Mouse (Mus musculus): ENCODE results near the gene A930017K11Rik. TPM values are rescaled to one million over a fixed set of nuclear protein-coding genes. Genes with fewer than 3 reads are reported as not detected.

The A930017K11Rik gene
- polyA plus RNA-seq, 1 experiment from 2014 or later: 0.09 TPM

- Histone ChIP-seq H3K4me1 (peaks cover 6% of the 10 kb centered on the region), H3K4me3 (no peak overlapping the region), H3K27me3 (peaks cover 21% of the 10 kb centered on the region), H3K27ac (replicated peaks) (no peak overlapping the region), H3K9me3 (no peaks in the 10 kb centered on the region), H3K36me3 (peaks cover 14% of the 10 kb centered on the region; the same call in 1 of the 2 replicates), H3K9ac (replicated peaks) (no peak overlapping the region), H3K4me2 (replicated peaks) (no peak overlapping the region)
- WGBS: 89% methylated on average over 7 of the region's 7 CpGs
- ATAC-seq (replicated peaks): no peak
These were observed 4.3 kb upstream of the A930017K11Rik start for GRCm38 (mm10) chr17:25956631-25957030.

GRCm38 (mm10) chr17:25956201-25956600 is 3.8 kb upstream of the A930017K11Rik start:
- ATAC-seq (replicated peaks): no peak
- Histone ChIP-seq H3K27ac (replicated peaks) (no peak overlapping the region), H3K36me3 (peaks cover 14% of the 10 kb centered on the region; the same call in 1 of the 2 replicates), H3K4me1 (peaks cover 10% of the 10 kb centered on the region), H3K27me3 (peaks cover 25% of the 10 kb centered on the region), H3K9me3 (no peaks in the 10 kb centered on the region), H3K4me2 (replicated peaks) (no peak overlapping the region), H3K4me3 (no peak overlapping the region), H3K9ac (replicated peaks) (no peak overlapping the region)
- WGBS: 61% methylated on average over 7 of the region's 7 CpGs

- peaks cover 12% of the 10 kb centered on the region; the same call in 1 of the 2 replicates for H3K36me3 ChIP-seq
- H3K4me1 ChIP-seq: peaks cover 12% of the 10 kb centered on the region
- H3K9me3 ChIP-seq: no peaks in the 10 kb centered on the region
- no peak overlapping the region for H3K4me2 ChIP-seq (replicated peaks)
- H3K9ac ChIP-seq (replicated peaks): no peak overlapping the region
- no peak overlapping the region for H3K4me3 ChIP-seq
- no peak for ATAC-seq (replicated peaks)
- 89% methylated on average over 3 of the region's 3 CpGs for WGBS
- H3K27ac ChIP-seq (replicated peaks): no peak overlapping the region
- peaks cover 30% of the 10 kb centered on the region for H3K27me3 ChIP-seq
These were observed 3.4 kb upstream of the A930017K11Rik start for GRCm38 (mm10) chr17:25955736-25956135.

GRCm38 (mm10) chr17:25954671-25955070 is 2.3 kb upstream of the A930017K11Rik start:
- Histone ChIP-seq H3K4me2 (replicated peaks) (no peak overlapping the region), H3K27ac (replicated peaks) (no peak overlapping the region), H3K36me3 (peaks cover 5% of the 10 kb centered on the region; the same call in 1 of the 2 replicates), H3K27me3 (peaks cover 38% of the 10 kb centered on the region), H3K9ac (replicated peaks) (no peak overlapping the region), H3K9me3 (no peaks in the 10 kb centered on the region), H3K4me1 (peaks cover 12% of the 10 kb centered on the region), H3K4me3 (no peak overlapping the region)
- ATAC-seq (replicated peaks): no peak
- WGBS: 96% methylated on average over 2 of the region's 2 CpGs

- no peak overlapping the region for H3K4me2 ChIP-seq (replicated peaks)
- no peak for ATAC-seq (replicated peaks)
- H3K36me3 ChIP-seq: no peaks in the 10 kb centered on the region
- H3K4me1 ChIP-seq: peaks cover 12% of the 10 kb centered on the region
- no peaks in the 10 kb centered on the region for H3K9me3 ChIP-seq
- H3K27ac ChIP-seq (replicated peaks): no peak overlapping the region
- peaks cover 38% of the 10 kb centered on the region for H3K27me3 ChIP-seq
- H3K4me3 ChIP-seq: no peak overlapping the region
- 69% methylated on average over 5 of the region's 5 CpGs for WGBS
- no peak overlapping the region for H3K9ac ChIP-seq (replicated peaks)
These were observed 796 bp upstream of the A930017K11Rik start for GRCm38 (mm10) chr17:25953161-25953560.

- Histone ChIP-seq H3K4me1 (peaks cover 12% of the 10 kb centered on the region), H3K4me3 (peak overlapping the region; percentile 32), H3K9me3 (no peaks in the 10 kb centered on the region), H3K27me3 (peaks cover 38% of the 10 kb centered on the region), H3K27ac (replicated peaks) (no peak overlapping the region), H3K9ac (replicated peaks) (no peak overlapping the region), H3K36me3 (no peaks in the 10 kb centered on the region), H3K4me2 (replicated peaks) (peak overlapping the region; percentile 49)
- no peak for ATAC-seq (replicated peaks)
- WGBS: under 1% methylated on average over 33 of the region's 33 CpGs
These were observed 1.1 kb downstream of the A930017K11Rik start for GRCm38 (mm10) chr17:25951225-25951802.

GRCm38 (mm10) chr17:25950706-25951105 is 1.7 kb downstream of the A930017K11Rik start:
- Histone ChIP-seq H3K27ac (replicated peaks) (no peak overlapping the region), H3K36me3 (no peaks in the 10 kb centered on the region), H3K9ac (replicated peaks) (no peak overlapping the region), H3K4me3 (no peak overlapping the region), H3K9me3 (no peaks in the 10 kb centered on the region), H3K4me2 (replicated peaks) (no peak overlapping the region), H3K27me3 (peaks cover 38% of the 10 kb centered on the region), H3K4me1 (peaks cover 12% of the 10 kb centered on the region)
- no peak for ATAC-seq (replicated peaks)
- 0% methylated on average over 1 of the region's 3 CpGs for WGBS

- Histone ChIP-seq H3K4me3 (no peak overlapping the region), H3K27ac (replicated peaks) (no peak overlapping the region), H3K9ac (replicated peaks) (no peak overlapping the region), H3K36me3 (no peaks in the 10 kb centered on the region), H3K27me3 (peaks cover 38% of the 10 kb centered on the region), H3K4me1 (peaks cover 12% of the 10 kb centered on the region), H3K4me2 (replicated peaks) (no peak overlapping the region), H3K9me3 (no peaks in the 10 kb centered on the region)
- WGBS: 83% methylated on average over 5 of the region's 5 CpGs
- no peak for ATAC-seq (replicated peaks)
These were observed 2.4 kb downstream of the A930017K11Rik start for GRCm38 (mm10) chr17:25949981-25950380.

GRCm38 (mm10) chr17:25948051-25948450 is 4.3 kb downstream of the A930017K11Rik start:
- ATAC-seq (replicated peaks): no peak
- Histone ChIP-seq H3K4me2 (replicated peaks) (no peak overlapping the region), H3K36me3 (no peaks in the 10 kb centered on the region), H3K9ac (replicated peaks) (no peak overlapping the region), H3K9me3 (no peaks in the 10 kb centered on the region), H3K4me3 (no peak overlapping the region), H3K27me3 (peaks cover 32% of the 10 kb centered on the region), H3K4me1 (peaks cover 12% of the 10 kb centered on the region), H3K27ac (replicated peaks) (no peak overlapping the region)
- 80% methylated on average over 8 of the region's 8 CpGs for WGBS

GRCm38 (mm10) chr17:25947576-25947975 is 4.8 kb downstream of the A930017K11Rik start:
- Histone ChIP-seq H3K27ac (replicated peaks) (no peak overlapping the region), H3K9ac (replicated peaks) (no peak overlapping the region), H3K27me3 (peaks cover 27% of the 10 kb centered on the region), H3K4me1 (peaks cover 12% of the 10 kb centered on the region), H3K4me2 (replicated peaks) (no peak overlapping the region), H3K4me3 (no peak overlapping the region), H3K9me3 (no peaks in the 10 kb centered on the region), H3K36me3 (no peaks in the 10 kb centered on the region)
- no peak for ATAC-seq (replicated peaks)
- WGBS: 84% methylated on average over 4 of the region's 4 CpGs

- Histone ChIP-seq H3K4me3 (no peak overlapping the region), H3K27me3 (peaks cover 20% of the 10 kb centered on the region), H3K9ac (replicated peaks) (no peak overlapping the region), H3K36me3 (no peaks in the 10 kb centered on the region), H3K4me1 (peaks cover 13% of the 10 kb centered on the region), H3K4me2 (replicated peaks) (no peak overlapping the region), H3K9me3 (no peaks in the 10 kb centered on the region), H3K27ac (replicated peaks) (no peak overlapping the region)
- no peak for ATAC-seq (replicated peaks)
- WGBS: 89% methylated on average over 8 of the region's 8 CpGs
These were observed 5.5 kb downstream of the A930017K11Rik start for GRCm38 (mm10) chr17:25946891-25947290.

- peaks cover 15% of the 10 kb centered on the region for H3K27me3 ChIP-seq
- H3K4me3 ChIP-seq: no peak overlapping the region
- 82% methylated on average over 7 of the region's 7 CpGs for WGBS
- peaks cover 10% of the 10 kb centered on the region for H3K4me1 ChIP-seq
- no peak overlapping the region for H3K9ac ChIP-seq (replicated peaks)
- H3K4me2 ChIP-seq (replicated peaks): no peak overlapping the region
- H3K27ac ChIP-seq (replicated peaks): no peak overlapping the region
- no peak for ATAC-seq (replicated peaks)
- no peaks in the 10 kb centered on the region for H3K36me3 ChIP-seq
- H3K9me3 ChIP-seq: no peaks in the 10 kb centered on the region
These were observed 6.0 kb downstream of the A930017K11Rik start for GRCm38 (mm10) chr17:25946349-25946748.

Measured in forebrain, embryonic 15.5 days (tissue).